Mouse (Mus musculus) neural tube, embryonic 12.5 days (tissue): ENCODE data around the gene Tnni1. TPM values are rescaled to one million over a fixed set of nuclear protein-coding genes. Genes with fewer than 3 reads are reported as not detected.

Experiments used
- ATAC-seq: fragments of 200-750 bp; cut with Nextera tagmentation; 2 replicates; pipeline ENCODE4 v1.8.0; 2017; ENCODE audit warnings: low read depth, mild to moderate bottlenecking, moderate TSS enrichment, moderate library complexity; ENCODE audit not compliant: low FRiP score
- H3K27ac ChIP-seq: fragments of 300-500 bp; sonication (generic); 2 replicates; pipeline ENCODE4 v1.5.1; 2016
- H3K27me3 ChIP-seq: fragments of 300-500 bp; sonication (generic); replicated peaks from 2 replicates; pipeline ENCODE4 v1.6.1; 2016; ENCODE audit warnings: mild to moderate bottlenecking
- H3K36me3 ChIP-seq: fragments of 300-500 bp; sonication (generic); 2 replicates; pipeline ENCODE4 v1.6.1; 2016; ENCODE audit warnings: mild to moderate bottlenecking
- H3K4me1 ChIP-seq: fragments of 300-500 bp; sonication (generic); 2 replicates; pipeline ENCODE4 v1.6.1; 2016
- H3K4me2 ChIP-seq: fragments of 300-500 bp; sonication (generic); replicated peaks from 2 replicates; pipeline ENCODE4 v1.6.1; 2016; ENCODE audit warnings: mild to moderate bottlenecking
- H3K4me3 ChIP-seq: fragments of 300-500 bp; sonication (generic); 2 replicates; pipeline ENCODE4 v1.5.1; 2016
- H3K9ac ChIP-seq: fragments of 300-500 bp; sonication (generic); 2 replicates; pipeline ENCODE4 v1.6.1; 2016; ENCODE audit warnings: mild to moderate bottlenecking
- H3K9me3 ChIP-seq: fragments of 300-500 bp; sonication (generic); 2 replicates; pipeline ENCODE4 v1.6.1; 2016; ENCODE audit warnings: mild to moderate bottlenecking
- WGBS: fragments of 180-500 bp; shearing (Covaris S2); methylation state at CpG from one replicate; pipeline ENCODE4 v1.1.7; 2016; 5-methylcytosine and 5-hydroxymethylcytosine counted together
- polyA plus RNA-seq: library from polyadenylated mRNA; unstranded; fragments of >200 nt; fragmentation: Nextera tagmentation; extraction: Ambion mirVana; gene quantifications from 2 replicates; pipeline ENCODE4 v1.2.1, GENCODE M21; 2016

Tnni1 gene
- polyA plus RNA-seq, 1 experiment from 2014 or later, result 27.4 TPM

DNA sequence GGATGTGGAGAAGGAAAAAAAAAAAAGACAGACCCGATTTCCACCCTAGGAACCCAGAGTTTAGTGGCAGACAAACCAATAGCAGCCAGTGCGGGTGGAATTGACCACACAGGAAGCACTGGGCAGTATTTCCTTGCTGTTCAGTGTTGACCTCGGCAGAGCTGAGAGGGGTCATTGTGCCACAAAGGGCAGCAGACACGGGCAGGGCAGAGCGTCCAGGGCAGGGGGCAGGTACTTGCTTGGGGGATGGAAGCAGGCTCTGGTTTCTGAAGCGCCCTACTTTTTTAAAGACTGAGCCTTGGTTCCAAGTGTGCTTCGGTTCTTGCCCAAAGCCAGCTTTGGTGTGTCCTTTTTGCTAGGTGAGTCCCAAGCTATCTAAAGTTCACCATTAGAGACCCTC, 9.0 kb upstream of the Tnni1 start:
- Histone ChIP-seq H3K4me3 (no peak overlapping the region), H3K9me3 (no peaks in the 10 kb centered on the region), H3K36me3 (peaks cover 4% of the 10 kb centered on the region; the same call in 1 of the 2 replicates), H3K4me1 (peaks cover 24% of the 10 kb centered on the region), H3K27ac (no peak overlapping the region), H3K27me3 (no peaks in the 10 kb centered on the region; the same call in none of the 2 replicates), H3K4me2 (no peak overlapping the region), H3K9ac (no peak overlapping the region)
- ATAC-seq, result no peak
- WGBS, result 66% methylated on average over 7 of the region's 7 CpGs

DNA sequence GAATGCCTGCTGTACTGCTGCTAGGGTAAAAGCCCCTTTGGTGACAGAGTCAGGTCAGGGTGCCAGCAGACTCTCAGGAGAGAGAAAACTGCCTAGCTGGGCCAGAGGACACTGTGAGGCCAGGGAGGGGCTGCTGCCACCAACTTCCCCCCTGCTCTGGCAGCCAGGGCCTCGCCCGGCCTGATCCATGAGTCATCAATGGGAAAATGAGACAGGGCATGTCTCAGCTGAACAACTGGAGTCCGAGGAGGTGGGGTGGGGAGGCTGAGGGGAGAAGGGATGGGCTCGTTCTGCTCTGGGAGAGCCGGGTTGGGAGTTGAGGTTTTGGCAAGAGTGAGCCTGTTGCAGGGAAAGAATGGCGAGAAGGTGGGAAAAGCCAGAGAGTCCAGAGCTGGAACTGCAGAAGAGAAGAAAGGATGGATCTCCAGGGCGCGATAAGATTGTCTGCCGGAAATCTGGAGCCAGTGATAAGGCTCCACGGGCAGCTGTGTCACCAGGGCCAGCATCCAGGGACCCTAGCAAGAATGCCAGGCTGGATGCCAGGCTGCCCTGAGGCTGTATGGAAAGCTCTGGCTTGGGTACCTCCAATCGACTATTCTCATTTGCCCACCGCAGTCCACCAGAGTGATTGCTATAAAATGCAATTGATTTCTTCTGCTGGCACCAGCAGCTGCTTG, 8.2 kb upstream of the Tnni1 start:
- no peaks in the 10 kb centered on the region; the same call in none of the 2 replicates for H3K27me3 ChIP-seq
- no peak overlapping the region for H3K27ac ChIP-seq
- H3K4me3 ChIP-seq, result no peak overlapping the region
- H3K4me1 ChIP-seq, result peaks cover 17% of the 10 kb centered on the region
- H3K9ac ChIP-seq, result no peak overlapping the region
- no peaks in the 10 kb centered on the region for H3K9me3 ChIP-seq
- ATAC-seq, result no peak
- 74% methylated on average over 12 of the region's 12 CpGs for WGBS
- H3K4me2 ChIP-seq, result no peak overlapping the region
- peaks cover 4% of the 10 kb centered on the region; the same call in 1 of the 2 replicates for H3K36me3 ChIP-seq

DNA sequence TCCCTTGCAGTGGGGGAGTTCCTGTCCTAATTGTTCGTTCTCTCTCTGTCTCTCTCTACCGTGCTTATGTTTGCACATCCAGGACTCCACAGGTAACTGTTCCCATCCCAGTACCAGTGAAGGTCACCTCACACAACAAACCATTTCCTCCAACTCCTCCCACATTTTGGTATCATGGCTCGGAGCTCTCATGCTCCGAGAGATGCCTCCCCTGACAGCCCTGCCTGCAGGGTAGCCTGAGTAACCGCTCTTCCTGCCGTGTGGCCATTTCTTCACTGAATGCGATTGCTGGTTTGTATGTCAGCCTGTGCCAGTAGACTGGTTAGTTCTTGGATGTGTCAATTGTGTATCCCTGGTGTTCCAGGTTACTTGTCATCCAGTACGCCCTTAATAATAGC, 7.7 kb upstream of the Tnni1 start:
- Histone ChIP-seq H3K9ac (no peak overlapping the region), H3K36me3 (peaks cover 4% of the 10 kb centered on the region; the same call in 1 of the 2 replicates), H3K4me3 (no peak overlapping the region), H3K4me2 (no peak overlapping the region), H3K27me3 (no peaks in the 10 kb centered on the region; the same call in none of the 2 replicates), H3K9me3 (no peaks in the 10 kb centered on the region), H3K4me1 (peaks cover 12% of the 10 kb centered on the region), H3K27ac (no peak overlapping the region)
- ATAC-seq, result no peak
- WGBS, result 76% methylated on average over 8 of the region's 8 CpGs

DNA sequence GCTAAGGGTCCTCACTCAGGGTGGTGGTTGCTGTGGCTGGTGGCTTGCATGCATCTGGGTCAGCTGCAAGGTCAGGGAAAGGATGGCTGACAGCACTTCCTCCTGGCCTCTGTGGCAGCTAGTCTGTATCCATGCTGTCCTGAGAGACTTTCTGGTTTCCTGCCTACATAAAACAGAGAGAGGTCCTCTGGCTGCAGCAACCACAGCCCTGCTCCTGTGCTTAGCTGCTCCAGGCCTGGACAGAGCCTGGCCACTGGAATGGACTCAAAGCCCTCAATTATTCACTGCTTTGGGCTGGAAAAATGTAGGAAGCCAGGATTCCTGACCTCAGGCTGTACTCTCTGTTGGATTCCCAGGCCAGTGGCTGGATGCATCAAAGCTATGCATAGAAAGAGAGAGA, 2.6 kb upstream of the Tnni1 start:
- no peaks in the 10 kb centered on the region for H3K9me3 ChIP-seq
- no peak overlapping the region for H3K4me2 ChIP-seq
- no peaks in the 10 kb centered on the region for H3K27me3 ChIP-seq
- H3K27ac ChIP-seq, result no peak overlapping the region
- H3K4me1 ChIP-seq, result peaks cover 23% of the 10 kb centered on the region
- ATAC-seq, result no peak
- H3K4me3 ChIP-seq, result no peak overlapping the region
- no peaks in the 10 kb centered on the region for H3K36me3 ChIP-seq
- H3K9ac ChIP-seq, result no peak overlapping the region

DNA sequence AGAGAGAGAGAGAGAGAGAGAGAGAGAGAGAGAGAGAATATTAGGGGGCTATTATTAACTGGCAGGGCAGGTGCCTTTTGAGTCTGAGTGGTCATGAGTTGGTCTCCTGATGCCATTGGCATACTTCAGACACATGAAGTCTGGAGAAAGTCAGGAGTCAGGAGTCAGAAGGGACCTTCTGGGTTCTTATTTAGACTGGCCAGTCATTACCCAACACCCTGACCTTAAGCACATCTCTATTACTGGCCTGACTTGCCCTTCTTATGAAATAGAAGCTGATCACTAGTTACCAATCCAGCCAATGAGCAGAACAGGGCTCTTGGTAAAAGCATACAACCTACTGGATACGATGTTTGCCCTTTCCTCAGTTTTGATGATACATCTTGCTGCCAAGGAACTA, 2.2 kb upstream of the Tnni1 start:
- H3K9me3 ChIP-seq, result no peaks in the 10 kb centered on the region
- H3K9ac ChIP-seq, result no peak overlapping the region
- ATAC-seq, result no peak
- no peak overlapping the region for H3K27ac ChIP-seq
- H3K27me3 ChIP-seq, result no peaks in the 10 kb centered on the region
- H3K4me1 ChIP-seq, result peaks cover 23% of the 10 kb centered on the region
- no peaks in the 10 kb centered on the region for H3K36me3 ChIP-seq
- H3K4me2 ChIP-seq, result no peak overlapping the region
- 94% methylated on average over 1 of the region's 1 CpGs for WGBS
- no peak overlapping the region for H3K4me3 ChIP-seq

DNA sequence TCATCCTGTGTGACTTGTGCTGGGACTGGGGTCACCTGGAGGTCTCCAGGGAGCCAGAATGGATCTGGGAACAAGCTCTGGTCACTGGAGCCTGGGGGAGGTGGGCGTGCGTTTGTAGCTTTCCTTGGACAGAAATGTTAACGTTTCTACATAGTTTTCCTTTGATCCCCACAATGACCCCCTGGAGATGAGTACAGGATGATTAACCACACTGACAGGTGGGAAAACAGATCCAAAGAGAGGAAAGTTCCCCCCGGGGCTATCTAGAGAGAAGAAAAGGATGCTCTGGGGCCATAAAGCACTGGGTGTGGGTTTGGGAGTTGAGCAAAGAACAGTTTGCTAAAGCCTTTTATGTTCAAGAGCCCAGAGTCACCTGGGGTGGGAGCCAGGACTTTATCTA, 1.4 kb downstream of the Tnni1 start:
- Histone ChIP-seq H3K36me3 (no peaks in the 10 kb centered on the region), H3K27ac (no peak overlapping the region), H3K27me3 (no peaks in the 10 kb centered on the region), H3K9me3 (no peaks in the 10 kb centered on the region), H3K4me2 (no peak overlapping the region), H3K4me3 (no peak overlapping the region), H3K9ac (no peak overlapping the region), H3K4me1 (peaks cover 28% of the 10 kb centered on the region)
- 0 out of 2 replicates have a peak, but pooled peaks have one; percentile 18 for ATAC-seq
- 10% methylated on average over 4 of the region's 4 CpGs for WGBS

DNA sequence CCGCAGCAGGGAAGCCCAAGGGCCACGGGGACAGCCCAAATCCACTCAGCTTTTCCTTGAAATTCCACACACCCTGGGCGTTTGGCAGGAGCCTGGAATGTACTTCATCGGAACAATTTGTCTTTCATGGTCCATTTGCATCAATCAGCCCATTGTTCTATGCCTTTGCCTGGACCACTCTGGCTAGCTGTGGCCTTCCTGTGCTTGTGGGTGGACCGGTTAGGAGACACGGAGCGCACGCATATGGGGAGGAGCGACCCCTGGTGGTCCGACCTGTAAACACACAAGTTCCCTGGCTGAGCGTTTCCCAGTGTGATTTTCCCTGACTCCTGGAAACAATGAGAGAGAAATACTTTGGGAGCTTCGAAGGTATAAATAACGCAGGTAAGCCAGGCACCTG, 2.0 kb downstream of the Tnni1 start:
- Histone ChIP-seq H3K27ac (no peak overlapping the region), H3K9ac (no peak overlapping the region), H3K4me3 (no peak overlapping the region), H3K4me2 (no peak overlapping the region), H3K9me3 (no peaks in the 10 kb centered on the region), H3K36me3 (no peaks in the 10 kb centered on the region), H3K4me1 (peaks cover 28% of the 10 kb centered on the region), H3K27me3 (no peaks in the 10 kb centered on the region)
- WGBS, result 6% methylated on average over 13 of the region's 13 CpGs
- ATAC-seq, result peak; percentile 84

DNA sequence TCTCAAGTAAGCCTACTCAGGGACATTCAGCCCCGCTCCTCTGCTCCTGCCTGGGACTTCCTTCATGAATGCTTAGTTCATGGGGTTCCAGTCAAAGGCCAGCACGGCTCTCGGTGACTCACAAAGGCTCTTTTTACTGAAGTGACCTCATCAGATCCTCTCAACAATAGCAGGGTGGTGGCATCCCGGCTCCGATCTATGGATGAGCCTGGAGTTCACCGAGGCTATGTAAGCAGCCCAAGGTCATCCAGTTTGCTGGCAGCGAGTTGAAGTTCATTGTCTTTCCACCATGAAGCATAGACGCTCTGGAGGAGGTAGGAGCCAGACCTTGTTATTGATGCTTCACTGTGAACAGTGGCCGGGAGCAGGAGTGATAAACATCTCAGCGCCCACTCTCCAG, 3.6 kb downstream of the Tnni1 start:
- Histone ChIP-seq H3K36me3 (no peaks in the 10 kb centered on the region), H3K4me1 (peaks cover 28% of the 10 kb centered on the region), H3K4me2 (no peak overlapping the region), H3K27me3 (no peaks in the 10 kb centered on the region), H3K9ac (no peak overlapping the region), H3K27ac (no peak overlapping the region), H3K9me3 (no peaks in the 10 kb centered on the region), H3K4me3 (no peak overlapping the region)
- no peak for ATAC-seq
- 22% methylated on average over 10 of the region's 10 CpGs for WGBS

DNA sequence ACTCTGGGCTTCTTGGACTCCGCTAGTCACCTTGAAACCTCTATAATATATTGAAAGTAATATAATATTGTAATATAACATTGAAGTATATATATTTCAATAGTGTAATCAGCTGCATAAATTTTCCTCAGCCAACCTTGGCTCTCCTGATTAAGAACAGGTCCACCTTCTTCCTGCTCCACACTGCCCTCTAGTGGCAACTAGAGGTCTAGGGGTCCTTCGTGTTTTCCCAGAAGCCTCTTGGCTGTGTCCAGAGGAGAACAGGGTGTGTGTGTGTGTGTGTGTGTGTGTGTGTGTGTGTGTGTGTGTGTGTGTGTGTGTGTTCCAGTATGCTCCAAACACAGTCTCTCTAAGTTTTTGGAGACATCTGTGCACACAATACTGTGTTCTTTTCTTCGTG, 8.6 kb downstream of the Tnni1 start:
- ATAC-seq, result 0 out of 2 replicates have a peak, but pooled peaks have one; percentile 42
- Histone ChIP-seq H3K4me3 (no peak overlapping the region), H3K9ac (no peak overlapping the region), H3K27ac (no peak overlapping the region), H3K36me3 (no peaks in the 10 kb centered on the region), H3K27me3 (0 out of 2 replicates have a peak, but pooled peaks cover under 1% of the 10 kb centered on the region), H3K9me3 (no peaks in the 10 kb centered on the region), H3K4me2 (no peak overlapping the region), H3K4me1 (peaks cover 9% of the 10 kb centered on the region)
- 53% methylated on average over 3 of the region's 3 CpGs for WGBS

DNA sequence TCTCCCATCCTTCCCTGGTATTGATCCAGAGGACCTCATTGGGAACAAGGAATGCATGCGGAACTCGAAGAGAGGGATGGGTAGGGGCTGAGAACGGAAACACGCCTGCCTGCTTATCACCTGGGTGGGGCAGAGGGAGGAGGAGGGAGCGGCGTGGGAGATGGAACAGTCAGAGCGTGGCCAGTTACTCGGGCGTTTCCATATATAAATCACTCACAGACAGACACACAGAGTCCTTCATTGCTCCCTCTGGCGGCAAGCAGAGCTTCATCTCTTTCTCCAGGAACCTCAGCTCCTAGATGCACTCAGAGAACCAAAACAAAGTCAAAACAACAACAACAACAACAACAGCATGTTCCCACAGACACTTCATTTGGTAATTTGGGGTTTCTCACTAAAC, 9.5 kb downstream of the Tnni1 start:
- Histone ChIP-seq H3K36me3 (no peaks in the 10 kb centered on the region), H3K27me3 (0 out of 2 replicates have a peak, but pooled peaks cover 3% of the 10 kb centered on the region), H3K4me1 (peaks cover 11% of the 10 kb centered on the region), H3K27ac (no peak overlapping the region), H3K9ac (no peak overlapping the region), H3K4me3 (no peak overlapping the region), H3K9me3 (no peaks in the 10 kb centered on the region), H3K4me2 (peak overlapping the region; percentile 22; the same call in 1 of the 2 replicates)
- no peak for ATAC-seq
- WGBS, result 30% methylated on average over 10 of the region's 10 CpGs

DNA sequence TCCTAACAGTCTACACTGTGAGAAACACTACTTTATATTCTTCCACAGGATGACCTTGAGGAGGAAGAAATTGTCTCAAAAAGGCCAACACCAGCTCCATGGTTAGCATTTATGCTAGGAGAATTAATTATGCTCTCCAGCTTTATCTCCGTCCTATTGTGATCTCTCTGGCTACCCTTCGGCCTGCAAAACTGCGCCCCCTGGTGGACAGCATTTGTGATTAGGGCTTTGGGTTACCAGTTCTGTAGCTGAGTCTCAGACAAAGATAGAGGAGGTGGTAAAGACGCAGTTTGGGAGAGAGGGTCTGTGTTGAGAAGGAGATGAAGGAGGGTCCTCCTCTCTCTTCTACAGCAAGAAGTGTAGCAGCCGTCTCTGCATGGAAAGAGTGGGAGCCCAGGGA, 10.6 kb downstream of the Tnni1 start:
- Histone ChIP-seq H3K9me3 (no peaks in the 10 kb centered on the region), H3K27ac (no peak overlapping the region), H3K4me2 (no peak overlapping the region), H3K9ac (no peak overlapping the region), H3K4me3 (no peak overlapping the region), H3K36me3 (no peaks in the 10 kb centered on the region), H3K27me3 (0 out of 2 replicates have a peak, but pooled peaks cover 3% of the 10 kb centered on the region), H3K4me1 (peaks cover 13% of the 10 kb centered on the region)
- 0 out of 2 replicates have a peak, but pooled peaks have one; percentile 8 for ATAC-seq
- 12% methylated on average over 5 of the region's 5 CpGs for WGBS

DNA sequence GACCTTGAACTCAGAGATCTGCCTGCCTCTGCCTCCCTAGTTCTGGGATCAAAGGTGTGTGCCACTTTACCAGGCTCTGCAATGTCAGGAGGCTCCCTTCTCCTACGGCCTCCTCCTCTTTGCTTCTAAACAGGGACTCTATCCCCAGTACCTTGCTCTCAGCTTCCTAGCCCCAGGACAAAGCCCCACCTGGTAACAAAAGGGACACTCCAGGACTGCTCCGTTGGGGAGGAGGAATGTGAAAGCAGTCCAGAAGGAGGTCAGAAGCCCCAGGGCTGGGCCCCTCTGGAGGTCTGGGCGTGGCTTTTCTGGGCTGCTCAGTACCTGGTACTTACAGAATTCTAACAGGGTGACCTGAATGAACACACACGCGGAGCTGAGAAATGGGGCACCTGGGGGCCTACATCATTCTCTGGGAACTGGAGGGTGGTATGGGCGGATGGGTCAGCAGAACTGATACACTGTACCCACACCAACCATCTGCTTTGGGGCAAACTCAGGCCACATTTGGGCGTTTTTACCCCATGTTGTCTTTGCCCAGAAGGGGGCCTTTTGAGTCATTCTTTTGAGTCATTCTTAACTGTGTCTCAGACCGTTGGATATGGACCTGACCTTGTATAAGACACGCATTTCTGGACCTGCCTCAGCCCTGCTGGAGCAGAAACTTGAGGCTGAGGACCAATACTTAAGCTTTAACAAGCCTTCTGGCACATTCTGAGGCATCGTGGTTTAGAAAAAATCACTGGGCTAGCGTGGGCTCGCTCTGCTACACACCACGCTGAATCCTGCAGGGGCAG, 13.1 kb downstream of the Tnni1 start:
- H3K4me1 ChIP-seq, result peaks cover 13% of the 10 kb centered on the region
- no peak overlapping the region for H3K27ac ChIP-seq
- no peaks in the 10 kb centered on the region for H3K9me3 ChIP-seq
- H3K36me3 ChIP-seq, result no peaks in the 10 kb centered on the region
- H3K4me2 ChIP-seq, result no peak overlapping the region
- H3K27me3 ChIP-seq, result 0 out of 2 replicates have a peak, but pooled peaks cover 3% of the 10 kb centered on the region
- H3K4me3 ChIP-seq, result no peak overlapping the region
- H3K9ac ChIP-seq, result no peak overlapping the region
- ATAC-seq, result no peak
- WGBS, result 67% methylated on average over 13 of the region's 13 CpGs
